Mouse (Mus musculus): ENCODE data around the gene Pik3r2. TPM values are rescaled to one million over a fixed set of nuclear protein-coding genes. Genes with fewer than 3 reads are reported as not detected.

Pik3r2 gene
- polyA plus RNA-seq, 1 experiment from 2014 or later, result 28.0 TPM

DNA sequence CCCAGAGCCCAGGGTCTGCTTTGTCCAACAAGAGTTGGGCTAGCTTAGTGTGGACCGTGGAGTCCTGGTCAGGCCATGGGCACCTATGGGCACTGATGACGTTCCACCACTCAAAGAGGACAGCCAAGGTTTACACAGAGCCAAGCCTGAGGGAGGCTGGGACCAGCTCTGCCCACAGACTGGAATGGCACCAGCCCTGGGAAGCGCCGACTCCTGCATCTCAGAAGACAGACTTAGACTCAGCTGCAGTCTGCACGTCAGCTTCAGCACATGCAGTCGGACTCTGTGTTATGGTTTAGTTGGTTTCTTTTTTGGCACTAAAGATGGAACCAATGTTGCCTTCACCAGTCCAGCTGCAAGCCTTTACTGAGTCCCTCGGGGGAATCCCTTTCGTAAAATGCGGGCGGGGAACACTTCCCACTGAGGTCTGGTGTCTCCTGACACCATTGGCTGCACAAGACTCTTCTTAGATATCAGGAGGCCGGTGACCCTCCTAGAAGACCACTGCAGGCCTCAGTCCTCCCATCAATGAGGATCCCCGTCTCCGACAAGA is 26.3 kb downstream of the Pik3r2 start:
- no peak overlapping the region for H3K9ac ChIP-seq (replicated peaks; ENCODE audit: low read depth)
- no peaks in the 10 kb centered on the region for H3K9me3 ChIP-seq (ENCODE audit: low read length)
- 82% methylated on average over 13 of the region's 13 CpGs for WGBS
- no peak overlapping the region for H3K4me2 ChIP-seq (replicated peaks; ENCODE audit: low read depth, low read length)
- peaks cover 4% of the 10 kb centered on the region; the same call in 1 of the 2 replicates for H3K27me3 ChIP-seq (replicated peaks; ENCODE audit: insufficient read depth, low read length)
- H3K4me3 ChIP-seq (ENCODE audit: low read depth, low read length), result no peak overlapping the region
- H3K36me3 ChIP-seq (ENCODE audit: insufficient read depth, low read length), result no peaks in the 10 kb centered on the region
- H3K4me1 ChIP-seq (ENCODE audit: insufficient read depth, low read depth, low read length), result peaks cover 10% of the 10 kb centered on the region; the same call in 1 of the 2 replicates
- ATAC-seq (no peak), DNase-seq (ENCODE audit: low spot score) (no peak)
- H3K27ac ChIP-seq (ENCODE audit: low read length), result no peak overlapping the region
- TF ChIP-seq EP300 (IDR thresholded peaks at IDR 0.05) (no peak), CTCF (IDR thresholded peaks at IDR 0.05) (no peak)

DNA sequence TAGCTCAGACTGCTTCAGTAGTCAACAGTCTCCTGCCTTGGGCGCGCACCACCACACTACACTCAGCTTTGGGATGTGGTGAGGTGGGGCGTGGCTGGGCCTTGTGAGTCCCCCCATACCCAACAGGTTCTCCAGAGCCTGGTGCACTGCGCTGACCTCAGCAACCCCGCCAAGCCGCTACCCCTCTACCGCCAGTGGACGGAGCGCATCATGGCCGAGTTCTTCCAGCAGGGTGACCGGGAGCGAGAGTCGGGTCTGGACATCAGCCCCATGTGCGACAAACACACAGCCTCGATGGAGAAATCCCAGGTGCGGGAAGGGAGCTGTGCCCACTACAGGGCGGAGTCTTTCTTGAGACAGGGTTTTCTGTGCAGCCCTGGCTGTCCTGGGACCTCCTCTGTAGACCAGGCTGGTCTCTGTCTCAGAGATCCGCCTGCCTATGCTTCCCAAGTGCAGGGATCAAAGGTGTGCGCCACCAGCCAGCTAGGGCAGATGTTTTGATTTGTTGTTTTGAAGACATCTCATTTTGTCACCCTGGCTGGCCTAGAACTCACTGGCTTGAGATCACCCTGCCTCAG is 27.3 kb downstream of the Pik3r2 start:
- ATAC-seq (no peak), DNase-seq (ENCODE audit: low spot score) (no peak)
- H3K27me3 ChIP-seq (replicated peaks; ENCODE audit: insufficient read depth, low read length), result peaks cover 13% of the 10 kb centered on the region; the same call in 1 of the 2 replicates
- H3K9ac ChIP-seq (replicated peaks; ENCODE audit: low read depth), result no peak overlapping the region
- H3K36me3 ChIP-seq (ENCODE audit: insufficient read depth, low read length), result no peaks in the 10 kb centered on the region
- peaks cover 10% of the 10 kb centered on the region; the same call in 1 of the 2 replicates for H3K4me1 ChIP-seq (ENCODE audit: insufficient read depth, low read depth, low read length)
- no peak overlapping the region for H3K4me2 ChIP-seq (replicated peaks; ENCODE audit: low read depth, low read length)
- TF ChIP-seq CTCF (IDR thresholded peaks at IDR 0.05) (no peak), EP300 (IDR thresholded peaks at IDR 0.05) (no peak)
- 78% methylated on average over 19 of the region's 19 CpGs for WGBS
- no peak overlapping the region for H3K4me3 ChIP-seq (ENCODE audit: low read depth, low read length)
- H3K27ac ChIP-seq (ENCODE audit: low read length), result no peak overlapping the region
- no peaks in the 10 kb centered on the region for H3K9me3 ChIP-seq (ENCODE audit: low read length)

GRCm38 (mm10) chr8:70748246-70749096 is 28.0 kb downstream of the Pik3r2 start:
- Histone ChIP-seq H3K9ac (replicated peaks; ENCODE audit: low read depth) (no peak overlapping the region), H3K4me3 (ENCODE audit: low read depth, low read length) (no peak overlapping the region), H3K9me3 (ENCODE audit: low read length) (no peaks in the 10 kb centered on the region), H3K27ac (ENCODE audit: low read length) (no peak overlapping the region), H3K27me3 (replicated peaks; ENCODE audit: insufficient read depth, low read length) (peaks cover 20% of the 10 kb centered on the region; the same call in 1 of the 2 replicates), H3K4me2 (replicated peaks; ENCODE audit: low read depth, low read length) (no peak overlapping the region), H3K4me1 (ENCODE audit: insufficient read depth, low read depth, low read length) (peaks cover 7% of the 10 kb centered on the region; the same call in 1 of the 2 replicates), H3K36me3 (ENCODE audit: insufficient read depth, low read length) (no peaks in the 10 kb centered on the region)
- ATAC-seq, result no peak
- DNase-seq (ENCODE audit: low spot score), result no peak
- WGBS, result 81% methylated on average over 23 of the region's 23 CpGs
- TF ChIP-seq EP300 (IDR thresholded peaks at IDR 0.05) (no peak), CTCF (IDR thresholded peaks at IDR 0.05) (no peak)

DNA sequence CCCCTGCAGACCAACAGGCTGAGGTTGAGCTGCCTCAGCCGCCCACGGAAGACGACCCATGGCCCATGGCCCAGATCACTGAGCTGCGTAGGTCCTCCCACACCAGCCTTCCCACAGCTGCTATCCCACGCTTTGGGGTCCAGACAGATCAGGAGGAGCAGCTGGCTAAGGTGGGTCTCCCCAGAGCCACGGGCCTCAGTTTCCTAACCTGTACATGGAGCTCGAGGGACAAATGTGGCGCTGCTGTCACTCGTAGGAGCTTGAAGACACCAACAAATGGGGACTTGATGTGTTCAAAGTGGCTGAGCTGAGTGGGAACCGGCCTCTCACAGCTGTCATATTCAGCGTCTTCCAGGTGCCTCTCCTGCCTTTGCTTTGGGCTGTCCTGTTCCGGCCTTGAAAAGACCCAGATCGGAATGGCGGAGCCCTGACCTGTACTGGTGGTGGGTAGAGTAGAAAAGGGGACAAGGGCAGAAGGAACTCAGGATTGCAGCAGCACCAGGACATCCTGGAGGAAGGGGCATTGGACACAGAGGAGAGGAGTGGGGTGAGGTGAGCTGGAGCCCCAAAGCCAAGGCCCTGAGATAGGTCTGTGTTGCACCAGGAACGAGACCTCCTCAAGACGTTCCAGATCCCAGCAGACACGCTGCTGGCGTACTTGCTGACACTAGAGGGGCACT is 29.2 kb downstream of the Pik3r2 start:
- no peak overlapping the region for H3K9ac ChIP-seq (replicated peaks; ENCODE audit: low read depth)
- peaks cover 31% of the 10 kb centered on the region; the same call in 1 of the 2 replicates for H3K27me3 ChIP-seq (replicated peaks; ENCODE audit: insufficient read depth, low read length)
- no peak for DNase-seq (ENCODE audit: low spot score)
- H3K4me2 ChIP-seq (replicated peaks; ENCODE audit: low read depth, low read length), result no peak overlapping the region
- H3K4me3 ChIP-seq (ENCODE audit: low read depth, low read length), result no peak overlapping the region
- ATAC-seq, result no peak
- no peaks in the 10 kb centered on the region for H3K9me3 ChIP-seq (ENCODE audit: low read length)
- TF ChIP-seq CTCF (IDR thresholded peaks at IDR 0.05) (no peak), EP300 (IDR thresholded peaks at IDR 0.05) (no peak)
- no peaks in the 10 kb centered on the region; the same call in 1 of the 2 replicates for H3K4me1 ChIP-seq (ENCODE audit: insufficient read depth, low read depth, low read length)
- H3K36me3 ChIP-seq (ENCODE audit: insufficient read depth, low read length), result no peaks in the 10 kb centered on the region
- 82% methylated on average over 18 of the region's 18 CpGs for WGBS
- no peak overlapping the region for H3K27ac ChIP-seq (ENCODE audit: low read length)

DNA sequence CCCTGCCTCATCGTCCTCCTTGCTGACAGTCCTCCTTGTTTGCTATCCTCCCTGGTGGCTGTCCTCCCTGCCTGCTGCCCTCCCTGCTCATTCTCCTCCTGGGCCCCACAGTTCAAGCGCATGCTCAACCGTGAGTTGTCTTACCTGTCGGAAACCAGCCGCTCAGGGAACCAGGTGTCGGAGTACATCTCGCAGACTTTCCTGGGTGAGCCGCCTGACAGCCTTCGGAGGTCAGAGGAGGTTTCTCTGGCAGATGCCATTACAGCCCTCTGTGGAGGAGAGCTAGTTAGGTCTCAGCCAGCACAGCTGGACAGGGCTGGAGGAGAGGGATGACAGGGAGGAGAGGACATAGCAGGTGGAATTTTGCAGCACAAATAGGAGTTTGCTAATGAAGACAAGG is 29.8 kb downstream of the Pik3r2 start:
- WGBS, result 41% methylated on average over 9 of the region's 9 CpGs
- H3K4me1 ChIP-seq (ENCODE audit: insufficient read depth, low read depth, low read length), result no peaks in the 10 kb centered on the region; the same call in 1 of the 2 replicates
- DNase-seq (ENCODE audit: low spot score) (no peak), ATAC-seq (no peak)
- H3K27ac ChIP-seq (ENCODE audit: low read length), result no peak overlapping the region
- peaks cover 38% of the 10 kb centered on the region; the same call in 1 of the 2 replicates for H3K27me3 ChIP-seq (replicated peaks; ENCODE audit: insufficient read depth, low read length)
- H3K9me3 ChIP-seq (ENCODE audit: low read length), result no peaks in the 10 kb centered on the region
- H3K4me2 ChIP-seq (replicated peaks; ENCODE audit: low read depth, low read length), result no peak overlapping the region
- no peaks in the 10 kb centered on the region for H3K36me3 ChIP-seq (ENCODE audit: insufficient read depth, low read length)
- H3K9ac ChIP-seq (replicated peaks; ENCODE audit: low read depth), result no peak overlapping the region
- H3K4me3 ChIP-seq (ENCODE audit: low read depth, low read length), result no peak overlapping the region
- TF ChIP-seq EP300 (IDR thresholded peaks at IDR 0.05) (no peak), CTCF (IDR thresholded peaks at IDR 0.05) (no peak)

Data from lung, postnatal 0 days (tissue).